Mouse (Mus musculus) T-helper 17 cell (primary cell): ENCODE results near the gene Hoxc11.

Experiments
- in situ Hi-C, 2 experiments: fragments of 300-600 bp; cut with MboI, MseI; formaldehyde crosslinking; loops; 1 replicate in 1 of 2; 2 replicates in 1 of 2; pipeline ENCODE4 v1.15.1; 2025; ENCODE audit warnings: high pct_unique_total_duplicates in 2 of 2

Hoxc11 gene

GRCm38 (mm10) chr15:102963671-102964640, 9.7 kb downstream of the Hoxc11 start:
- in situ Hi-C loops, result no loop called here

GRCm38 (mm10) chr15:102965003-102965891, 11.0 kb downstream of the Hoxc11 start:
- in situ Hi-C loops, result no loop called here

GRCm38 (mm10) chr15:102965892-102966775, 11.9 kb downstream of the Hoxc11 start:
- in situ Hi-C loops, result no loop called here

- in situ Hi-C loops, result no loop called here
Measured at GRCm38 (mm10) chr15:102966776-102967311, 12.6 kb downstream of the Hoxc11 start, which contains the start of gene Hoxc10. Gene Hoxc10 (plus strand): TSS chr15:102966796.

GRCm38 (mm10) chr15:102967312-102967510, 13.0 kb downstream of the Hoxc11 start, which contains the start of gene Hoxc5:
Gene Hoxc5 (plus strand): TSS chr15:102967443.
- in situ Hi-C loops, result no loop called here

- in situ Hi-C loops, result no loop called here
Measured at GRCm38 (mm10) chr15:102967511-102968397, 13.5 kb downstream of the Hoxc11 start.

- in situ Hi-C loops, result no loop called here
Measured at GRCm38 (mm10) chr15:102969296-102969695, 15.1 kb downstream of the Hoxc11 start.

GRCm38 (mm10) chr15:102970740-102971139, 16.5 kb downstream of the Hoxc11 start:
- in situ Hi-C loops, result no loop called here

- in situ Hi-C loops, result no loop called here
Measured at GRCm38 (mm10) chr15:102972254-102972653, 18.0 kb downstream of the Hoxc11 start.

GRCm38 (mm10) chr15:102972753-102973152, 18.5 kb downstream of the Hoxc11 start:
- in situ Hi-C loops, result no loop called here

GRCm38 (mm10) chr15:102975034-102975433, 20.8 kb downstream of the Hoxc11 start:
- in situ Hi-C loops, result no loop called here

- in situ Hi-C loops, result no loop called here
Measured at GRCm38 (mm10) chr15:102975688-102976111, 21.5 kb downstream of the Hoxc11 start.

- in situ Hi-C loops, result no loop called here
Measured at GRCm38 (mm10) chr15:102976171-102976570, 21.9 kb downstream of the Hoxc11 start, which contains the start of gene Hoxc9. Gene Hoxc9 (plus strand): TSS chr15:102976439.

- in situ Hi-C loops, result no loop called here
Measured at GRCm38 (mm10) chr15:102976631-102977422, 22.6 kb downstream of the Hoxc11 start.

GRCm38 (mm10) chr15:102977423-102977974, 23.3 kb downstream of the Hoxc11 start:
- in situ Hi-C loops, result no loop called here

- in situ Hi-C loops, result no loop called here
Measured at GRCm38 (mm10) chr15:102978615-102979515, 24.6 kb downstream of the Hoxc11 start.

- in situ Hi-C loops, result loop anchor here in 1 of 2 experiments (10.0 kb wide), 1 partner anchor 335 kb away; the partner anchor contains the start of gene Gpr84
Measured at GRCm38 (mm10) chr15:102979936-102980335, 25.7 kb downstream of the Hoxc11 start.
